Mouse (Mus musculus) forebrain, postnatal 0 days (tissue): ENCODE data around the gene Cdca8. TPM values are rescaled to one million over a fixed set of nuclear protein-coding genes. Genes with fewer than 3 reads are reported as not detected.

Source experiments
- ATAC-seq: fragments of 200-750 bp; cut with Nextera tagmentation; 2 replicates; pipeline ENCODE4 v1.8.0; 2017; ENCODE audit warnings: mild to moderate bottlenecking, moderate library complexity
- DNase-seq: peaks from one replicate; pipeline ENCODE4 v3.0.0-alpha.2; 2015
- H3K27ac ChIP-seq: fragments of 300-500 bp; sonication (generic); 2 replicates; pipeline ENCODE4 v1.5.1; 2014; ENCODE audit warnings: low read depth, mild to moderate bottlenecking, antibody characterized with exemption, low read length, moderate library complexity, mixed read lengths
- H3K27me3 ChIP-seq: fragments of 300-500 bp; sonication (generic); 2 replicates; pipeline ENCODE4 v1.6.1; 2014; ENCODE audit warnings: mild to moderate bottlenecking, low read length, mixed read lengths; ENCODE audit not compliant: insufficient read depth
- H3K36me3 ChIP-seq: fragments of 300-500 bp; sonication (generic); 2 replicates; pipeline ENCODE4 v1.6.1; 2014; ENCODE audit warnings: mild to moderate bottlenecking, moderate library complexity; ENCODE audit not compliant: insufficient read depth
- H3K4me1 ChIP-seq: fragments of 300-500 bp; sonication (generic); 2 replicates; pipeline ENCODE4 v1.6.1; 2014; ENCODE audit warnings: antibody characterized with exemption; ENCODE audit not compliant: insufficient read depth
- H3K4me2 ChIP-seq: fragments of 300-500 bp; sonication (generic); 2 replicates; pipeline ENCODE4 v1.6.1; 2014; ENCODE audit warnings: low read depth, mild to moderate bottlenecking, moderate library complexity
- H3K4me3 ChIP-seq: fragments of 300-500 bp; sonication (generic); 2 replicates; pipeline ENCODE4 v1.5.1; 2014; ENCODE audit warnings: low read depth, low read length, mixed read lengths
- H3K9ac ChIP-seq: fragments of 300-500 bp; sonication (generic); 2 replicates; pipeline ENCODE4 v1.6.1; 2014; ENCODE audit warnings: mild to moderate bottlenecking
- H3K9me3 ChIP-seq: fragments of 300-500 bp; sonication (generic); 2 replicates; pipeline ENCODE4 v1.6.1; 2016; ENCODE audit warnings: low read length
- CTCF ChIP-seq: sonication (generic); IDR thresholded peaks from 2 replicates; pipeline ENCODE4 v1.5.1; 2016; ENCODE audit warnings: antibody characterized with exemption, control low read depth, low read depth
- WGBS: fragments of 180-500 bp; shearing (Covaris S2); extraction: QIAGEN DNeasy Blood & Tissue Kit; methylation state at CpG from one replicate; pipeline ENCODE4 v1.1.7; 2014; 5-methylcytosine and 5-hydroxymethylcytosine counted together
- polyA plus RNA-seq: library from polyadenylated mRNA; unstranded; fragments of >200 nt; fragmentation: Nextera tagmentation; extraction: Ambion mirVana; gene quantifications from 2 replicates; pipeline ENCODE4 v1.2.1, GENCODE M21; 2015
- total RNA-seq: library from RNA; depleted of rRNA; stranded (reverse); fragments of >200 nt; gene quantifications from 2 replicates; pipeline ENCODE4 v1.2.3, GENCODE M21; 2014

Gene Cdca8
- total and polyA plus RNA-seq, 2 experiments from 2014 or later, result 10.1 to 21.2 TPM

GRCm38 (mm10) chr4:124969219-124969848, 30.2 kb upstream of the Cdca8 start:
- 72% methylated on average over 7 of the region's 7 CpGs for WGBS

GRCm38 (mm10) chr4:124968711-124969110, 29.6 kb upstream of the Cdca8 start:
- WGBS, result 24% methylated on average over 6 of the region's 6 CpGs
- Histone ChIP-seq H3K27ac (no peak overlapping the region), H3K9ac (no peak overlapping the region), H3K4me3 (no peak overlapping the region), H3K36me3 (no peaks in the 10 kb centered on the region), H3K9me3 (no peaks in the 10 kb centered on the region), H3K4me1 (peaks cover 5% of the 10 kb centered on the region; the same call in 1 of the 2 replicates), H3K27me3 (no peaks in the 10 kb centered on the region), H3K4me2 (no peak overlapping the region)
- DNase-seq (no peak), ATAC-seq (no peak)
- TF ChIP-seq CTCF, result no peak

More at GRCm38 (mm10) chr4:124969219-124969848, 30.2 kb upstream of the Cdca8 start:
- Histone ChIP-seq H3K9me3 (no peaks in the 10 kb centered on the region), H3K36me3 (no peaks in the 10 kb centered on the region), H3K27ac (no peak overlapping the region), H3K4me1 (peaks cover 5% of the 10 kb centered on the region; the same call in 1 of the 2 replicates), H3K4me2 (no peak overlapping the region), H3K9ac (no peak overlapping the region), H3K27me3 (no peaks in the 10 kb centered on the region), H3K4me3 (no peak overlapping the region)
- ATAC-seq (no peak), DNase-seq (no peak)
- no peak for TF ChIP-seq CTCF

GRCm38 (mm10) chr4:124964912-124965599, 25.9 kb upstream of the Cdca8 start:
- Histone ChIP-seq H3K9me3 (no peaks in the 10 kb centered on the region), H3K36me3 (no peaks in the 10 kb centered on the region), H3K4me1 (no peaks in the 10 kb centered on the region), H3K27ac (no peak overlapping the region), H3K27me3 (no peaks in the 10 kb centered on the region), H3K4me2 (no peak overlapping the region), H3K9ac (no peak overlapping the region), H3K4me3 (no peak overlapping the region)
- no peak for ATAC-seq
- WGBS, result 10% methylated on average over 8 of the region's 8 CpGs
- TF ChIP-seq CTCF, result no peak
- DNase-seq, result no peak

GRCm38 (mm10) chr4:124962576-124962975, 23.5 kb upstream of the Cdca8 start:
- Histone ChIP-seq H3K9ac (no peak overlapping the region), H3K27ac (no peak overlapping the region), H3K4me1 (no peaks in the 10 kb centered on the region), H3K4me2 (no peak overlapping the region), H3K9me3 (no peaks in the 10 kb centered on the region), H3K27me3 (no peaks in the 10 kb centered on the region), H3K4me3 (no peak overlapping the region), H3K36me3 (no peaks in the 10 kb centered on the region)
- DNase-seq (no peak), ATAC-seq (no peak)
- no peak for TF ChIP-seq CTCF
- 66% methylated on average over 11 of the region's 11 CpGs for WGBS

GRCm38 (mm10) chr4:124960940-124961339, 21.8 kb upstream of the Cdca8 start:
- H3K27ac ChIP-seq, result no peak overlapping the region
- no peaks in the 10 kb centered on the region for H3K9me3 ChIP-seq
- no peaks in the 10 kb centered on the region for H3K36me3 ChIP-seq
- WGBS, result 84% methylated on average over 11 of the region's 11 CpGs
- no peaks in the 10 kb centered on the region for H3K27me3 ChIP-seq
- no peak for ATAC-seq
- no peaks in the 10 kb centered on the region for H3K4me1 ChIP-seq
- TF ChIP-seq CTCF, result no peak
- no peak overlapping the region for H3K4me2 ChIP-seq
- H3K9ac ChIP-seq, result no peak overlapping the region
- DNase-seq, result no peak
- no peak overlapping the region for H3K4me3 ChIP-seq

- no peak overlapping the region for H3K4me3 ChIP-seq
- H3K4me2 ChIP-seq, result no peak overlapping the region
- DNase-seq (no peak), ATAC-seq (no peak)
- no peaks in the 10 kb centered on the region for H3K27me3 ChIP-seq
- TF ChIP-seq CTCF, result no peak
- WGBS, result 75% methylated on average over 11 of the region's 11 CpGs
- H3K4me1 ChIP-seq, result no peaks in the 10 kb centered on the region
- H3K36me3 ChIP-seq, result no peaks in the 10 kb centered on the region
- no peak overlapping the region for H3K9ac ChIP-seq
- no peaks in the 10 kb centered on the region for H3K9me3 ChIP-seq
- no peak overlapping the region for H3K27ac ChIP-seq
Observed at GRCm38 (mm10) chr4:124959062-124959461, 20.0 kb upstream of the Cdca8 start.

- no peaks in the 10 kb centered on the region for H3K4me1 ChIP-seq
- no peaks in the 10 kb centered on the region for H3K9me3 ChIP-seq
- no peak overlapping the region for H3K4me3 ChIP-seq
- 81% methylated on average over 2 of the region's 2 CpGs for WGBS
- H3K36me3 ChIP-seq, result no peaks in the 10 kb centered on the region
- no peak overlapping the region for H3K9ac ChIP-seq
- no peak overlapping the region for H3K27ac ChIP-seq
- no peak overlapping the region for H3K4me2 ChIP-seq
- TF ChIP-seq CTCF, result no peak
- ATAC-seq (no peak), DNase-seq (no peak)
- no peaks in the 10 kb centered on the region for H3K27me3 ChIP-seq
Observed at GRCm38 (mm10) chr4:124957284-124957683, 18.2 kb upstream of the Cdca8 start.
